Mouse (Mus musculus) liver, adult (tissue): Measurements from ENCODE around the gene Zfp735.

Experiments used
- GATA4 ChIP-seq: IDR thresholded peaks from 2 replicates; pipeline ENCODE4 v1.6.1; 2014; ENCODE audit warnings: mild to moderate bottlenecking, low read length; ENCODE audit not compliant: insufficient replicate concordance

Zfp735 gene

GRCm38 (mm10) chr11:73688478-73688877, at the start of gene Zfp735:
Gene Zfp735, plus strand, starts transcription at chr11:73688778.
- no peak for TF ChIP-seq GATA4

GRCm38 (mm10) chr11:73759115-73759514, 70.5 kb downstream of the Zfp735 start:
- TF ChIP-seq GATA4: no peak
